Comparison of ENCODE assay signal across 10 mouse cellular contexts in the genomic region with DNA sequence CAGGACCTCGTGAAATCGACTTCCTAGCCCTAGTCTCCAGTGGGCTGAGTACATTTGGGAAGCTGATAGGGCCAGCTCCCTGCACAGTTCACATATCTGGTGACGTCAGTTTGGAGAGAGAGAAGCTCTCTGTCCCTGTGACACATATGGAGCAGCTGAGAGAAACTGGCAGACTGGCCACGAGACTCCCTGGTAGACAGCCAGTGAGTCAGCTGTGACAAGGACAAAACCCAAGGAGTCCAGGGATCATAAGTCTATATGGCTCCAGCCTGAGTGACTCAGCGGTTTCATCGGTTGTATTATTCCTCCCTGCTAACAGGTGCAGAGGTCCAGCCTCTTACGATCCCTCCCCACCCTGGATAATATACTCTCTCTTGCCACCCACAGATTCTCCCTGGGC. TPM values are rescaled to one million over a fixed set of nuclear protein-coding genes. Genes with fewer than 3 reads are reported as not detected.
A peak's percentile ranks its signal among the peaks of the same experiment; 100 is the strongest.
DNase-seq lines count a peak whose midpoint lies in the region; ATAC-seq and TF ChIP-seq lines count a peak whose summit lies in the region.
"Had no signal": no experiment of that assay in that cellular context is flagged by ENCODE, and none has a peak within 500 bp of the region (broad histone marks: within the 10 kb centered on the region; RNA-seq: fewer than 3 reads in every experiment).

No protein-coding gene starts in this region.

- no peak overlapping the region for H3K9ac ChIP-seq in liver, embryonic 14.5 days (replicated peaks)

- H3K4me1 ChIP-seq in liver, embryonic 14.5 days (replicated peaks; ENCODE audit: control insufficient read depth in 2 of 2, insufficient read depth in 2 of 2, low read length in 1 of 2), result no peaks in the 10 kb centered on the region; a peak in 1 of 4 replicates
- peaks cover 2% of the 10 kb centered on the region; the same call in 1 of the 2 replicates for H3K4me1 ChIP-seq in lung, adult 2 months (ENCODE audit: control insufficient read depth, insufficient read depth, low read length)

- TF ChIP-seq EP300 in liver, embryonic 14.5 days (IDR thresholded peaks at IDR 0.05; ENCODE audit: low read depth), result no peak

- no peaks in the 10 kb centered on the region for H3K27me3 ChIP-seq in liver, embryonic 14.5 days (ENCODE audit: control insufficient read depth, insufficient read depth, low read length)

- no peak for DNase-seq in liver, embryonic 14.5 days (ENCODE audit: low read depth in 3 of 3, low spot score in 3 of 3)
- DNase-seq in liver, result no peak
- DNase-seq in adrenal gland, adult 8-10 months, result peak; percentile 87
- DNase-seq in heart, adult 9 months (ENCODE audit: low spot score in 2 of 2), result peak; percentile 49 to 72
- DNase-seq in thymus, postnatal 25 days, result no peak
- no peak for DNase-seq in spleen, postnatal 4 days (ENCODE audit: low spot score in 2 of 2)
- DNase-seq in lung, adult 2 months, result no peak

- H3K27ac ChIP-seq in liver, embryonic 14.5 days, result no peak overlapping the region
- H3K27ac ChIP-seq: left cerebral cortex, adult 2 months had no signal

- WGBS in liver, embryonic 14.5 days (ENCODE audit: insufficient replicate concordance), result 58% methylated on average over 7 of the region's 7 CpGs
- 64% methylated on average over 7 of the region's 7 CpGs for WGBS in lung, adult 2 months

- no peak overlapping the region for H3K4me3 ChIP-seq in liver, embryonic 14.5 days (ENCODE audit: insufficient read depth in 1 of 2, low read depth in 2 of 2, low read length in 2 of 2)
- H3K4me3 ChIP-seq in lung, adult 2 months (replicated peaks; ENCODE audit: extremely low read depth, low read depth, low read length), result no peak overlapping the region
- H3K4me3 ChIP-seq: left cerebral cortex, adult 2 months had no signal

- H3K4me2 ChIP-seq in liver, embryonic 14.5 days (ENCODE audit: low read depth), result no peak overlapping the region

- ATAC-seq in liver, embryonic 14.5 days (ENCODE audit: insufficient read depth), result peak; percentile 28; the same call in 1 of the 2 replicates
- ATAC-seq in megakaryocyte-erythroid progenitor cell, adult 5-6 weeks (replicated peaks; ENCODE audit: low FRiP score, low TSS enrichment, poor library complexity, severe bottlenecking), result peak; percentile 45

- no peak for TF ChIP-seq CTCF in liver, embryonic 14.5 days (IDR thresholded peaks at IDR 0.05; ENCODE audit: low read depth)
- TF ChIP-seq CTCF in lung, adult 2 months (IDR thresholded peaks at IDR 0.05; ENCODE audit: insufficient read depth, low read length), result no peak

- no peaks in the 10 kb centered on the region for H3K9me3 ChIP-seq in liver, embryonic 14.5 days (ENCODE audit: control insufficient read depth, low read length)

- TF ChIP-seq POLR2A in lung, adult 2 months (IDR thresholded peaks at IDR 0.05; ENCODE audit: borderline replicate concordance, extremely low read depth, low read depth, low read length), result no peak

- H3K36me3 ChIP-seq in liver, embryonic 14.5 days (replicated peaks; ENCODE audit: control insufficient read depth, insufficient read depth, low read depth), result no peaks in the 10 kb centered on the region

RNA-seq across cellular contexts. Expression of a gene that starts 12.4 kb away (rescaled TPM):
- polyA plus RNA-seq in liver, embryonic 14.5 days (2012; rRNA removed), result 0.35 and 0.39 TPM in 2 replicates
- polyA plus RNA-seq in liver, embryonic 14.5 days (2014; fragmentation: Nextera tagmentation; extraction: Ambion mirVana), result 0.29 TPM in 2 replicates
- total RNA-seq in adrenal gland, adult 8-10 months (2022), result not detected
- total RNA-seq in megakaryocyte-erythroid progenitor cell, adult 5-6 weeks (2014; fragmentation: Nextera tagmentation), result not detected in 2 replicates
- not detected in 2 replicates for total RNA-seq in megakaryocyte-erythroid progenitor cell, adult 5-6 weeks (2017)
- polyA plus RNA-seq in lung, adult 2 months (2012; rRNA removed), result 9.2 and 18.9 TPM in 2 replicates
- total RNA-seq: left cerebral cortex, adult 2 months had no signal

RNA-seq across cellular contexts. Expression of a gene that starts 26.9 kb away (rescaled TPM):
- 0.47 and 0.73 TPM in 2 replicates for polyA plus RNA-seq in liver, embryonic 14.5 days (2012; rRNA removed)
- 0.43 and 0.47 TPM in 2 replicates for polyA plus RNA-seq in liver, embryonic 14.5 days (2014; fragmentation: Nextera tagmentation; extraction: Ambion mirVana)
- total RNA-seq in adrenal gland, adult 8-10 months (2022), result 1 to 10 TPM in 3 of 4 experiments, not detected in 1; 1.1 to 1.5 (median 1.4) TPM
- total RNA-seq in megakaryocyte-erythroid progenitor cell, adult 5-6 weeks (2014; fragmentation: Nextera tagmentation), result not detected in 2 replicates
- total RNA-seq in megakaryocyte-erythroid progenitor cell, adult 5-6 weeks (2017), result not detected in 2 replicates
- 333 and 552 TPM in 2 replicates for polyA plus RNA-seq in lung, adult 2 months (2012; rRNA removed)
- total RNA-seq: neutrophil, adult 5-6 weeks had no signal

RNA-seq across cellular contexts. Expression of a gene that starts 26.9 kb away (rescaled TPM):
- 7.1 and 7.9 TPM in 2 replicates for polyA plus RNA-seq in liver, embryonic 14.5 days (2012; rRNA removed)
- polyA plus RNA-seq in liver, embryonic 14.5 days (2014; fragmentation: Nextera tagmentation; extraction: Ambion mirVana), result 14.4 and 16.3 TPM in 2 replicates
- total RNA-seq in adrenal gland, adult 8-10 months (2022), result 10 to 100 TPM; 22.1 to 55.7 (median 44.6) TPM
- total RNA-seq in megakaryocyte-erythroid progenitor cell, adult 5-6 weeks (2014; fragmentation: Nextera tagmentation), result 9.9 and 12.8 TPM in 2 replicates
- total RNA-seq in megakaryocyte-erythroid progenitor cell, adult 5-6 weeks (2017), result 6.5 and 18.5 TPM in 2 replicates
- 16.3 and 23.2 TPM in 2 replicates for polyA plus RNA-seq in lung, adult 2 months (2012; rRNA removed)

RNA-seq across cellular contexts. Expression of a gene that starts 43.8 kb away (rescaled TPM):
- polyA plus RNA-seq in liver, embryonic 14.5 days (2012; rRNA removed), result 148 and 152 TPM in 2 replicates
- polyA plus RNA-seq in liver, embryonic 14.5 days (2014; fragmentation: Nextera tagmentation; extraction: Ambion mirVana), result 288 and 296 TPM in 2 replicates
- not detected for total RNA-seq in adrenal gland, adult 8-10 months (2022)
- 177 and 197 TPM in 2 replicates for total RNA-seq in megakaryocyte-erythroid progenitor cell, adult 5-6 weeks (2014; fragmentation: Nextera tagmentation)
- total RNA-seq in megakaryocyte-erythroid progenitor cell, adult 5-6 weeks (2017), result 55.6 and 123 TPM in 2 replicates
- not detected in 2 replicates for polyA plus RNA-seq in lung, adult 2 months (2012; rRNA removed)
- total RNA-seq: left cerebral cortex, adult 2 months; neutrophil, adult 5-6 weeks had no signal

RNA-seq across cellular contexts. Expression of a gene that starts 49.8 kb away (rescaled TPM):
- polyA plus RNA-seq in liver, embryonic 14.5 days (2012; rRNA removed), result 27.0 and 27.9 TPM in 2 replicates
- polyA plus RNA-seq in liver, embryonic 14.5 days (2014; fragmentation: Nextera tagmentation; extraction: Ambion mirVana), result 23.1 and 25.1 TPM in 2 replicates
- total RNA-seq in adrenal gland, adult 8-10 months (2022), result 10 to 100 TPM; 52.4 to 65.4 (median 55.9) TPM
- total RNA-seq in megakaryocyte-erythroid progenitor cell, adult 5-6 weeks (2014; fragmentation: Nextera tagmentation), result 55.8 and 82.2 TPM in 2 replicates
- 36.9 and 46.7 TPM in 2 replicates for total RNA-seq in megakaryocyte-erythroid progenitor cell, adult 5-6 weeks (2017)
- 66.9 and 78.4 TPM in 2 replicates for polyA plus RNA-seq in lung, adult 2 months (2012; rRNA removed)

Comparison
In these comparisons a context has a peak if more than half of its experiments do, and no peak if none do; other contexts are left out.
1. DNase-seq: peak in adrenal gland, adult 8-10 months (single experiment) and heart, adult 9 months (2 of 2); none in liver, embryonic 14.5 days (0 of 3), liver (single experiment), thymus, postnatal 25 days (single experiment), spleen, postnatal 4 days (0 of 2) and lung, adult 2 months (single experiment).